Mouse (Mus musculus): ENCODE measurements around the gene Tmem100. TPM values are rescaled to one million over a fixed set of nuclear protein-coding genes. Genes with fewer than 3 reads are reported as not detected.

Tmem100 gene
- polyA plus RNA-seq, 1 experiment from 2014 or later = 17.7 TPM

- Histone ChIP-seq H3K9me3 (replicated peaks; ENCODE audit: control insufficient read depth, low read length) (no peaks in the 10 kb centered on the region), H3K27me3 (ENCODE audit: control insufficient read depth, insufficient read depth, low read length) (no peaks in the 10 kb centered on the region), H3K4me1 (ENCODE audit: control insufficient read depth, insufficient read depth, low read length) (no peaks in the 10 kb centered on the region), H3K36me3 (replicated peaks; ENCODE audit: control insufficient read depth, insufficient read depth, low read depth, low read length) (no peaks in the 10 kb centered on the region), H3K9ac (replicated peaks; ENCODE audit: low read length) (no peak overlapping the region), H3K4me3 (ENCODE audit: low read depth, low read length) (no peak overlapping the region), H3K4me2 (ENCODE audit: low read depth, low read length) (no peak overlapping the region), H3K27ac (replicated peaks; ENCODE audit: low read depth, low read length) (no peak overlapping the region)
- DNase-seq (ENCODE audit: low spot score) (no peak), ATAC-seq (replicated peaks; ENCODE audit: insufficient number of reproducible peaks, low FRiP score, low TSS enrichment, low read depth) (no peak)
- WGBS = 86% methylated on average over 7 of the region's 7 CpGs
Observed at GRCm38 (mm10) chr11:90050016-90050415, 19.9 kb downstream of the Tmem100 start.

- Histone ChIP-seq H3K4me1 (ENCODE audit: control insufficient read depth, insufficient read depth, low read length) (no peaks in the 10 kb centered on the region), H3K9me3 (replicated peaks; ENCODE audit: control insufficient read depth, low read length) (no peaks in the 10 kb centered on the region), H3K4me3 (ENCODE audit: low read depth, low read length) (no peak overlapping the region), H3K27ac (replicated peaks; ENCODE audit: low read depth, low read length) (no peak overlapping the region), H3K27me3 (ENCODE audit: control insufficient read depth, insufficient read depth, low read length) (no peaks in the 10 kb centered on the region), H3K9ac (replicated peaks; ENCODE audit: low read length) (no peak overlapping the region), H3K36me3 (replicated peaks; ENCODE audit: control insufficient read depth, insufficient read depth, low read depth, low read length) (no peaks in the 10 kb centered on the region), H3K4me2 (ENCODE audit: low read depth, low read length) (no peak overlapping the region)
- ATAC-seq (replicated peaks; ENCODE audit: insufficient number of reproducible peaks, low FRiP score, low TSS enrichment, low read depth) = no peak
- DNase-seq (ENCODE audit: low spot score) = no peak
- 62% methylated on average over 7 of the region's 7 CpGs for WGBS
Observed at GRCm38 (mm10) chr11:90052785-90053184, 22.6 kb downstream of the Tmem100 start.

GRCm38 (mm10) chr11:90053820-90054219 is 23.7 kb downstream of the Tmem100 start:
- Histone ChIP-seq H3K4me2 (ENCODE audit: low read depth, low read length) (no peak overlapping the region), H3K36me3 (replicated peaks; ENCODE audit: control insufficient read depth, insufficient read depth, low read depth, low read length) (no peaks in the 10 kb centered on the region), H3K27me3 (ENCODE audit: control insufficient read depth, insufficient read depth, low read length) (no peaks in the 10 kb centered on the region), H3K9me3 (replicated peaks; ENCODE audit: control insufficient read depth, low read length) (no peaks in the 10 kb centered on the region), H3K27ac (replicated peaks; ENCODE audit: low read depth, low read length) (no peak overlapping the region), H3K9ac (replicated peaks; ENCODE audit: low read length) (no peak overlapping the region), H3K4me1 (ENCODE audit: control insufficient read depth, insufficient read depth, low read length) (no peaks in the 10 kb centered on the region), H3K4me3 (ENCODE audit: low read depth, low read length) (no peak overlapping the region)
- 68% methylated on average over 4 of the region's 4 CpGs for WGBS
- no peak for ATAC-seq (replicated peaks; ENCODE audit: insufficient number of reproducible peaks, low FRiP score, low TSS enrichment, low read depth)
- DNase-seq (ENCODE audit: low spot score) = no peak

GRCm38 (mm10) chr11:90054401-90054800 is 24.3 kb downstream of the Tmem100 start:
- Histone ChIP-seq H3K27me3 (ENCODE audit: control insufficient read depth, insufficient read depth, low read length) (no peaks in the 10 kb centered on the region), H3K9me3 (replicated peaks; ENCODE audit: control insufficient read depth, low read length) (no peaks in the 10 kb centered on the region), H3K4me3 (ENCODE audit: low read depth, low read length) (no peak overlapping the region), H3K27ac (replicated peaks; ENCODE audit: low read depth, low read length) (no peak overlapping the region), H3K4me1 (ENCODE audit: control insufficient read depth, insufficient read depth, low read length) (no peaks in the 10 kb centered on the region), H3K9ac (replicated peaks; ENCODE audit: low read length) (no peak overlapping the region), H3K36me3 (replicated peaks; ENCODE audit: control insufficient read depth, insufficient read depth, low read depth, low read length) (no peaks in the 10 kb centered on the region), H3K4me2 (ENCODE audit: low read depth, low read length) (no peak overlapping the region)
- 64% methylated on average over 7 of the region's 7 CpGs for WGBS
- peak; percentile 19 for DNase-seq (ENCODE audit: low spot score)
- ATAC-seq (replicated peaks; ENCODE audit: insufficient number of reproducible peaks, low FRiP score, low TSS enrichment, low read depth) = no peak

GRCm38 (mm10) chr11:90057070-90057469 is 26.9 kb downstream of the Tmem100 start:
- Histone ChIP-seq H3K36me3 (replicated peaks; ENCODE audit: control insufficient read depth, insufficient read depth, low read depth, low read length) (no peaks in the 10 kb centered on the region), H3K4me2 (ENCODE audit: low read depth, low read length) (no peak overlapping the region), H3K27ac (replicated peaks; ENCODE audit: low read depth, low read length) (no peak overlapping the region), H3K9ac (replicated peaks; ENCODE audit: low read length) (no peak overlapping the region), H3K4me1 (ENCODE audit: control insufficient read depth, insufficient read depth, low read length) (no peaks in the 10 kb centered on the region), H3K9me3 (replicated peaks; ENCODE audit: control insufficient read depth, low read length) (no peaks in the 10 kb centered on the region), H3K4me3 (ENCODE audit: low read depth, low read length) (no peak overlapping the region), H3K27me3 (ENCODE audit: control insufficient read depth, insufficient read depth, low read length) (no peaks in the 10 kb centered on the region)
- ATAC-seq (replicated peaks; ENCODE audit: insufficient number of reproducible peaks, low FRiP score, low TSS enrichment, low read depth) (no peak), DNase-seq (ENCODE audit: low spot score) (no peak)
- 48% methylated on average over 2 of the region's 2 CpGs for WGBS

- H3K4me1 ChIP-seq (ENCODE audit: control insufficient read depth, insufficient read depth, low read length) = no peaks in the 10 kb centered on the region
- ATAC-seq (replicated peaks; ENCODE audit: insufficient number of reproducible peaks, low FRiP score, low TSS enrichment, low read depth) = no peak
- DNase-seq (ENCODE audit: low spot score) = no peak
Observed at GRCm38 (mm10) chr11:90059241-90059640, 29.1 kb downstream of the Tmem100 start.

GRCm38 (mm10) chr11:90062657-90063056 is 32.5 kb downstream of the Tmem100 start:
- no peaks in the 10 kb centered on the region for H3K27me3 ChIP-seq (ENCODE audit: control insufficient read depth, insufficient read depth, low read length)
- ATAC-seq (replicated peaks; ENCODE audit: insufficient number of reproducible peaks, low FRiP score, low TSS enrichment, low read depth) = no peak
- no peaks in the 10 kb centered on the region for H3K36me3 ChIP-seq (replicated peaks; ENCODE audit: control insufficient read depth, insufficient read depth, low read depth, low read length)
- no peaks in the 10 kb centered on the region for H3K4me1 ChIP-seq (ENCODE audit: control insufficient read depth, insufficient read depth, low read length)
- H3K4me3 ChIP-seq (ENCODE audit: low read depth, low read length) = no peak overlapping the region
- 83% methylated on average over 3 of the region's 3 CpGs for WGBS
- H3K9me3 ChIP-seq (replicated peaks; ENCODE audit: control insufficient read depth, low read length) = no peaks in the 10 kb centered on the region
- no peak for DNase-seq (ENCODE audit: low spot score)
- no peak overlapping the region for H3K27ac ChIP-seq (replicated peaks; ENCODE audit: low read depth, low read length)
- H3K4me2 ChIP-seq (ENCODE audit: low read depth, low read length) = no peak overlapping the region
- no peak overlapping the region for H3K9ac ChIP-seq (replicated peaks; ENCODE audit: low read length)

More at GRCm38 (mm10) chr11:90059241-90059640, 29.1 kb downstream of the Tmem100 start:
- Histone ChIP-seq H3K9me3 (replicated peaks; ENCODE audit: control insufficient read depth, low read length) (no peaks in the 10 kb centered on the region), H3K27ac (replicated peaks; ENCODE audit: low read depth, low read length) (no peak overlapping the region), H3K36me3 (replicated peaks; ENCODE audit: control insufficient read depth, insufficient read depth, low read depth, low read length) (no peaks in the 10 kb centered on the region), H3K4me3 (ENCODE audit: low read depth, low read length) (no peak overlapping the region), H3K9ac (replicated peaks; ENCODE audit: low read length) (no peak overlapping the region), H3K27me3 (ENCODE audit: control insufficient read depth, insufficient read depth, low read length) (no peaks in the 10 kb centered on the region), H3K4me2 (ENCODE audit: low read depth, low read length) (no peak overlapping the region)

- 58% methylated on average over 23 of the region's 23 CpGs for WGBS
- no peak overlapping the region for H3K27ac ChIP-seq (replicated peaks; ENCODE audit: low read depth, low read length)
Observed at GRCm38 (mm10) chr11:90066405-90067250, 36.5 kb downstream of the Tmem100 start.

More at GRCm38 (mm10) chr11:90066405-90067250, 36.5 kb downstream of the Tmem100 start:
- peak; percentile 77 for DNase-seq (ENCODE audit: low spot score)
- no peak overlapping the region for H3K4me3 ChIP-seq (ENCODE audit: low read depth, low read length)
- H3K9ac ChIP-seq (replicated peaks; ENCODE audit: low read length) = no peak overlapping the region
- H3K9me3 ChIP-seq (replicated peaks; ENCODE audit: control insufficient read depth, low read length) = no peaks in the 10 kb centered on the region
- no peak overlapping the region for H3K4me2 ChIP-seq (ENCODE audit: low read depth, low read length)
- H3K36me3 ChIP-seq (replicated peaks; ENCODE audit: control insufficient read depth, insufficient read depth, low read depth, low read length) = no peaks in the 10 kb centered on the region
- H3K27me3 ChIP-seq (ENCODE audit: control insufficient read depth, insufficient read depth, low read length) = no peaks in the 10 kb centered on the region
- no peaks in the 10 kb centered on the region for H3K4me1 ChIP-seq (ENCODE audit: control insufficient read depth, insufficient read depth, low read length)
- ATAC-seq (replicated peaks; ENCODE audit: insufficient number of reproducible peaks, low FRiP score, low TSS enrichment, low read depth) = peak; percentile 62; the same call in 1 of the 2 replicates

Measured in embryonic facial prominence, embryonic 11.5 days (tissue).